Mouse (Mus musculus) urinary bladder, adult 18-20 months (tissue): ENCODE measurements around the gene Hnrnpm.

Source experiments
- DNase-seq, 2 experiments: peaks; one replicate each; pipeline ENCODE4 v3.0.0; 2022; ENCODE audit warnings: low spot score in 2 of 2, mixed read lengths in 2 of 2

The Hnrnpm gene

GRCm38 (mm10) chr17:33598506-33598905 is 88.2 kb downstream of the Hnrnpm start:
- DNase-seq = no peak

- DNase-seq = no peak
These were observed 89.4 kb downstream of the Hnrnpm start for GRCm38 (mm10) chr17:33597271-33597670.
